Mouse (Mus musculus) midbrain, embryonic 12.5 days (tissue): ENCODE results near the gene St6galnac3. TPM values are rescaled to one million over a fixed set of nuclear protein-coding genes. Genes with fewer than 3 reads are reported as not detected.
"Not testable (repeated sequence)": the region's sequence is repeated elsewhere in the genome, so short reads cannot be mapped to it uniquely, and the experiment has no call there.

Experiments used
- ATAC-seq: fragments of 200-750 bp; cut with Nextera tagmentation; 2 replicates; pipeline ENCODE4 v1.8.0; 2017; ENCODE audit warnings: low read depth, moderate TSS enrichment, moderate library complexity; ENCODE audit not compliant: low FRiP score
- H3K27ac ChIP-seq: fragments of 300-500 bp; sonication (generic); replicated peaks from 2 replicates; pipeline ENCODE4 v1.5.1; 2016; ENCODE audit warnings: mild to moderate bottlenecking
- H3K27me3 ChIP-seq: fragments of 300-500 bp; sonication (generic); 2 replicates; pipeline ENCODE4 v1.6.1; 2016; ENCODE audit warnings: mild to moderate bottlenecking
- H3K36me3 ChIP-seq: fragments of 300-500 bp; sonication (generic); 2 replicates; pipeline ENCODE4 v1.6.1; 2016
- H3K4me1 ChIP-seq: fragments of 300-500 bp; sonication (generic); 2 replicates; pipeline ENCODE4 v1.6.1; 2016
- H3K4me2 ChIP-seq: fragments of 300-500 bp; sonication (generic); replicated peaks from 2 replicates; pipeline ENCODE4 v1.6.1; 2016; ENCODE audit warnings: mild to moderate bottlenecking, moderate library complexity
- H3K4me3 ChIP-seq: fragments of 300-500 bp; sonication (generic); 2 replicates; pipeline ENCODE4 v1.5.1; 2016; ENCODE audit warnings: mild to moderate bottlenecking
- H3K9ac ChIP-seq: fragments of 300-500 bp; sonication (generic); replicated peaks from 2 replicates; pipeline ENCODE4 v1.6.1; 2016; ENCODE audit warnings: mild to moderate bottlenecking, moderate library complexity
- H3K9me3 ChIP-seq: fragments of 300-500 bp; sonication (generic); 2 replicates; pipeline ENCODE4 v1.6.1; 2016; ENCODE audit warnings: mild to moderate bottlenecking
- WGBS: fragments of 180-500 bp; shearing (Covaris S2); methylation state at CpG from one replicate; pipeline ENCODE4 v1.1.7; 2016; 5-methylcytosine and 5-hydroxymethylcytosine counted together
- polyA plus RNA-seq: library from polyadenylated mRNA; unstranded; fragments of >200 nt; fragmentation: Nextera tagmentation; extraction: Ambion mirVana; gene quantifications from 2 replicates; pipeline ENCODE4 v1.2.1, GENCODE M21; 2016

St6galnac3 gene
- polyA plus RNA-seq, 1 experiment from 2014 or later = 28.5 TPM

GRCm38 (mm10) chr3:153407698-153408097 is 317.3 kb downstream of the St6galnac3 start:
- WGBS = 92% methylated on average over 6 of the region's 6 CpGs

GRCm38 (mm10) chr3:153406858-153407257 is 318.1 kb downstream of the St6galnac3 start:
- 100% methylated on average over 1 of the region's 1 CpGs for WGBS
- Histone ChIP-seq H3K36me3 (no peaks in the 10 kb centered on the region), H3K4me3 (no peak overlapping the region), H3K27me3 (no peaks in the 10 kb centered on the region), H3K4me1 (peaks cover 5% of the 10 kb centered on the region; the same call in 1 of the 2 replicates), H3K27ac (no peak overlapping the region), H3K9me3 (no peaks in the 10 kb centered on the region), H3K4me2 (no peak overlapping the region), H3K9ac (no peak overlapping the region)
- ATAC-seq = no peak

More at GRCm38 (mm10) chr3:153407698-153408097, 317.3 kb downstream of the St6galnac3 start:
- H3K4me2 ChIP-seq = no peak overlapping the region
- no peak overlapping the region for H3K9ac ChIP-seq
- no peaks in the 10 kb centered on the region for H3K36me3 ChIP-seq
- H3K4me1 ChIP-seq = peaks cover 5% of the 10 kb centered on the region; the same call in 1 of the 2 replicates
- no peak for ATAC-seq
- no peak overlapping the region for H3K4me3 ChIP-seq
- H3K27ac ChIP-seq = no peak overlapping the region
- no peaks in the 10 kb centered on the region for H3K9me3 ChIP-seq
- H3K27me3 ChIP-seq = no peaks in the 10 kb centered on the region

GRCm38 (mm10) chr3:153406220-153406619 is 318.8 kb downstream of the St6galnac3 start:
- WGBS = 82% methylated on average over 4 of the region's 4 CpGs
- Histone ChIP-seq H3K9me3 (no peaks in the 10 kb centered on the region), H3K4me3 (no peak overlapping the region), H3K27ac (no peak overlapping the region), H3K27me3 (no peaks in the 10 kb centered on the region), H3K4me1 (peaks cover 5% of the 10 kb centered on the region; the same call in 1 of the 2 replicates), H3K36me3 (no peaks in the 10 kb centered on the region), H3K4me2 (no peak overlapping the region), H3K9ac (no peak overlapping the region)
- ATAC-seq = no peak

GRCm38 (mm10) chr3:153405643-153406042 is 319.3 kb downstream of the St6galnac3 start:
- Histone ChIP-seq H3K4me3 (no peak overlapping the region), H3K9me3 (no peaks in the 10 kb centered on the region), H3K4me2 (no peak overlapping the region), H3K36me3 (no peaks in the 10 kb centered on the region), H3K4me1 (peaks cover 5% of the 10 kb centered on the region; the same call in 1 of the 2 replicates), H3K9ac (no peak overlapping the region), H3K27me3 (no peaks in the 10 kb centered on the region), H3K27ac (no peak overlapping the region)
- WGBS = 67% methylated on average over 10 of the region's 10 CpGs
- peak; percentile 41; the same call in 1 of the 2 replicates for ATAC-seq

GRCm38 (mm10) chr3:153400259-153400658 is 324.7 kb downstream of the St6galnac3 start:
- H3K4me3 ChIP-seq = no peak overlapping the region
- H3K27me3 ChIP-seq = no peaks in the 10 kb centered on the region
- no peak overlapping the region for H3K27ac ChIP-seq
- H3K4me1 ChIP-seq = peaks cover 3% of the 10 kb centered on the region; the same call in 1 of the 2 replicates
- ATAC-seq = no peak
- H3K9ac ChIP-seq = no peak overlapping the region
- no peak overlapping the region for H3K4me2 ChIP-seq
- WGBS = 92% methylated on average over 3 of the region's 3 CpGs
- no peaks in the 10 kb centered on the region for H3K9me3 ChIP-seq
- no peaks in the 10 kb centered on the region for H3K36me3 ChIP-seq

- WGBS = 89% methylated on average over 6 of the region's 6 CpGs
Measured at GRCm38 (mm10) chr3:153399574-153399973, 325.4 kb downstream of the St6galnac3 start.

GRCm38 (mm10) chr3:153397726-153398125 is 327.2 kb downstream of the St6galnac3 start:
- Histone ChIP-seq H3K9me3 (no peaks in the 10 kb centered on the region), H3K4me2 (no peak overlapping the region), H3K36me3 (no peaks in the 10 kb centered on the region), H3K27ac (no peak overlapping the region), H3K4me3 (no peak overlapping the region), H3K4me1 (0 out of 2 replicates have a peak, but pooled peaks cover 2% of the 10 kb centered on the region), H3K9ac (no peak overlapping the region), H3K27me3 (no peaks in the 10 kb centered on the region)
- 82% methylated on average over 9 of the region's 9 CpGs for WGBS
- ATAC-seq = no peak

More at GRCm38 (mm10) chr3:153399574-153399973, 325.4 kb downstream of the St6galnac3 start:
- Histone ChIP-seq H3K27ac (no peak overlapping the region), H3K36me3 (no peaks in the 10 kb centered on the region), H3K9ac (no peak overlapping the region), H3K4me3 (no peak overlapping the region), H3K27me3 (no peaks in the 10 kb centered on the region), H3K9me3 (no peaks in the 10 kb centered on the region), H3K4me1 (0 out of 2 replicates have a peak, but pooled peaks cover 2% of the 10 kb centered on the region), H3K4me2 (no peak overlapping the region)
- no peak for ATAC-seq

- H3K36me3 ChIP-seq = no peaks in the 10 kb centered on the region
- no peak for ATAC-seq
- no peaks in the 10 kb centered on the region for H3K27me3 ChIP-seq
- no peak overlapping the region for H3K9ac ChIP-seq
- no peak overlapping the region for H3K4me3 ChIP-seq
- 0 out of 2 replicates have a peak, but pooled peaks cover 2% of the 10 kb centered on the region for H3K4me1 ChIP-seq
- 83% methylated on average over 12 of the region's 12 CpGs for WGBS
- no peak overlapping the region for H3K4me2 ChIP-seq
- no peaks in the 10 kb centered on the region for H3K9me3 ChIP-seq
- no peak overlapping the region for H3K27ac ChIP-seq
Measured at GRCm38 (mm10) chr3:153396375-153397068, 328.5 kb downstream of the St6galnac3 start.

GRCm38 (mm10) chr3:153395351-153395750 is 329.6 kb downstream of the St6galnac3 start:
- 0 out of 2 replicates have a peak, but pooled peaks cover 2% of the 10 kb centered on the region for H3K4me1 ChIP-seq
- no peak for ATAC-seq
- H3K9ac ChIP-seq = no peak overlapping the region
- no peak overlapping the region for H3K4me2 ChIP-seq
- no peaks in the 10 kb centered on the region for H3K27me3 ChIP-seq
- no peak overlapping the region for H3K4me3 ChIP-seq
- no peaks in the 10 kb centered on the region for H3K9me3 ChIP-seq
- no peaks in the 10 kb centered on the region for H3K36me3 ChIP-seq
- no peak overlapping the region for H3K27ac ChIP-seq
- WGBS = 92% methylated on average over 5 of the region's 5 CpGs

- Histone ChIP-seq H3K9me3 (peaks cover 2% of the 10 kb centered on the region; the same call in 1 of the 2 replicates), H3K4me2 (no peak overlapping the region), H3K4me3 (no peak overlapping the region), H3K27me3 (no peaks in the 10 kb centered on the region), H3K27ac (no peak overlapping the region), H3K9ac (no peak overlapping the region), H3K4me1 (0 out of 2 replicates have a peak, but pooled peaks cover 2% of the 10 kb centered on the region), H3K36me3 (no peaks in the 10 kb centered on the region)
- ATAC-seq = no peak
- WGBS = 90% methylated on average over 4 of the region's 4 CpGs
Measured at GRCm38 (mm10) chr3:153394751-153395150, 330.2 kb downstream of the St6galnac3 start.

GRCm38 (mm10) chr3:153394224-153394623 is 330.8 kb downstream of the St6galnac3 start:
- Histone ChIP-seq H3K36me3 (no peaks in the 10 kb centered on the region), H3K27me3 (no peaks in the 10 kb centered on the region), H3K9me3 (peaks cover 5% of the 10 kb centered on the region; the same call in 1 of the 2 replicates), H3K4me3 (no peak overlapping the region), H3K27ac (no peak overlapping the region), H3K9ac (no peak overlapping the region), H3K4me2 (no peak overlapping the region), H3K4me1 (0 out of 2 replicates have a peak, but pooled peaks cover 2% of the 10 kb centered on the region)
- 95% methylated on average over 9 of the region's 9 CpGs for WGBS
- ATAC-seq = no peak

GRCm38 (mm10) chr3:153391451-153391850 is 333.5 kb downstream of the St6galnac3 start:
- H3K4me2 ChIP-seq, H3K27me3 ChIP-seq, H3K27ac ChIP-seq, H3K4me3 ChIP-seq, H3K36me3 ChIP-seq, H3K9me3 ChIP-seq, H3K4me1 ChIP-seq, ATAC-seq, H3K9ac ChIP-seq: not testable (repeated sequence)
- WGBS = 78% methylated on average over 1 of the region's 1 CpGs
